Mouse (Mus musculus) layer of hippocampus, postnatal 25 days (tissue): Measurements from ENCODE around the gene Amotl2. TPM values are rescaled to one million over a fixed set of nuclear protein-coding genes. Genes with fewer than 3 reads are reported as not detected.
"Not testable (repeated sequence)": the region's sequence is repeated elsewhere in the genome, so short reads cannot be mapped to it uniquely, and the experiment has no call there.

ENCODE experiments used
- DNase-seq, 2 experiments: peaks; one replicate each; pipeline ENCODE4 v3.0.0; 2022; ENCODE audit warnings: mixed read lengths in 2 of 2, low spot score in 1 of 2; ENCODE audit errors: extremely low spot score in 1 of 2
- total RNA-seq, 2 experiments: library from RNA; stranded (reverse); gene quantifications; 2 replicates each; pipeline ENCODE4 v1.2.3; 2021

Amotl2 gene
- total RNA-seq, 2 experiments from 2014 or later: 19.1 to 24.1 TPM

DNA sequence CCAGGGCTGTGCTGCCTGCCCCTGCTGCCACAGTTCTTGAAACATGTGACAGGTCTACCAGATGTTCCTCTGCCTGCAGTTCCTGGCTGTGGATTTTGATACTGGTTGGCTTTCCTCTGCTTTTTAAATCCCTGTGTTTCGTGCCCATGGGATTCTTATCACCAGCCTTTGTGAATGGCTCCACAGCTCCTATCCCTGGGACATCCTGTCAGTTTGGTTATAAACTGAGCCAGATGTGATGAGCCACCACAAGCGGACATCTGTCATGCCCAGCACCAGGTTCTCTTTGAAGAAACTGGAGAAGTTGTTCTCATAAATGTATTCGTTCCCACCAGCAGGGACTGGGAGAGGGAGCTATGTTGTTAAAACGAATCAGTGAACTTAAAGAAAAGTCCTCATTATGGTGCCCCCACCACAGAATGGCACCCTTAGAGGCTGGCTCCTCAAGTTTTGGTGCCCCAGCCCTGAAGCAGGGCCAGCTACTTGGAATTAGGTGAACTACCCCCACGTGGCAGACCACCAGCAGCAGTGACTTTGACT, 15.9 kb downstream of the Amotl2 start:
- no peak for DNase-seq

GRCm38 (mm10) chr9:102733459-102733858, 17.0 kb downstream of the Amotl2 start:
- no peak for DNase-seq

DNA sequence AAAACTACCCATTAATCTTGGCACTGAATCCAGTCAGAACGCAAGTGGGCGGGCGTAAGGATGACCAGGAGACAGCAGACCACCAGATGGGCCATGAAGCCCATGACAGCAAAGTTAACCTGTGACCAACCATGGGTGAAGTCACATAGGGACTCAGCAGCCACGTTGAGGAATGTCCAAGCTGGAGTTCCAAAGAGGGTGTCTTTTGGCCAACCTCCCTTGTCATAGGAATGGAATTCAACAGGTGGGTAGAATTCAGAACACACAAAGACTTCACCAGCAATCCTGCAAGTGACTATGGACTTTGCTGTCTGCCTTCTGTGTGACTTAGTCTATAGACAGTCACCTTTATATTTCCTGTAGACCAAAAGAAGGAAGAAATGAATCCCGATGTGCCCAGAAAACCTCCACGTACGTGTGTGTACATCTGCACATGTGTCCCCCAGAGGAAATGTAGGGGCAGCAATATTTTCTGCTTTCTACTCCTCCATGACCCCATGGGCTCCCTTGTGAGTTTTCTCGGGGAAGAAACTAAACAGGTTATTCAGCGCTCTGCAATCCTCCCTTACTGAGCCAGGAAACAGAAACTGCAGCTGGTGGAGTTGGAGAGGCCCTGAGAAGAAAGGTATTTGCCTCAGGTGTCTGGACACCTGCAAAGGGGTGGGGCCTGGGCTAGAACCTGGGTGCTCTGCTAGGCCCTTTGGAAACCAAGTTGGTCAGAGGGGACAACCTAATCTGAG, 17.7 kb downstream of the Amotl2 start:
- no peak for DNase-seq

DNA sequence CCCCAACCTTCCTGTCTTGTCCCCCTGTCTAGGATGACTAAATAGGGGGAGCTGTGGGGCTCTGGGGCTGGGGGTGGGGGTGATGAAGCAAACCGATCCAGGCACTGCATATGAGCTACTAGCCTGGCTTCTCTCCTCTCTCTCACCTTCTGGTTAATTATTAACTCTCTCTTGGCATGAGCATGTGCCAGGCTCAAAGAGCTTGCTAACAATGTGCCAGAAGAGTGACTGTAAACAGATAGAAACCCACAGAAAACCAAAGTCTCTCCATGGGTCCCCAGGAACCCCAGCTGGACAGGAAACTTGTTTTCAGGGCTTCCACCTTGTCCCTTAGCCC, 18.2 kb downstream of the Amotl2 start:
- no peak for DNase-seq

DNA sequence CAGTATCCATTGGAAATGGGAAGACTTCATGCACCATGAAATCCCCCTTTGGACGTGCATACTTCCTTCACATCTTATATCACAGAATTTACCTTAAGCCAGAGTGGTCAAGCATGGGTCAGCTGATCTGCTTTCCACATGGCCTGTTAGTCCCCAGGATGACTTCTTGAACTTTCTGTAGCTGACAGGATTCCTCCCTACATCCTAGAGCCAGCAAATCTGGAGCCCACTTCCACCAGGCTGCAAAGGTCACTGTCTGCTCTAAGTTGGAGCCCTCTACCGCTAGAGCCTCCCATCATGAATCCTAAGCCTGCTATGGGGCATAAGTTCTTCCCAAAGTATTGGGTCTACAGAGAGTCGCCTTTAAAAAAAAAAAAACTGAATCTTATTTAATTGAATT, 18.8 kb downstream of the Amotl2 start:
- DNase-seq: no peak

- no peak for DNase-seq
Measured at GRCm38 (mm10) chr9:102735996-102736395, 19.5 kb downstream of the Amotl2 start.

- DNase-seq: no peak
Measured at GRCm38 (mm10) chr9:102737405-102737804, 20.9 kb downstream of the Amotl2 start.

- no peak for DNase-seq
Measured at GRCm38 (mm10) chr9:102746753-102747152, 30.3 kb downstream of the Amotl2 start.

- no peak for DNase-seq
Measured at GRCm38 (mm10) chr9:102747902-102748301, 31.4 kb downstream of the Amotl2 start.

DNA sequence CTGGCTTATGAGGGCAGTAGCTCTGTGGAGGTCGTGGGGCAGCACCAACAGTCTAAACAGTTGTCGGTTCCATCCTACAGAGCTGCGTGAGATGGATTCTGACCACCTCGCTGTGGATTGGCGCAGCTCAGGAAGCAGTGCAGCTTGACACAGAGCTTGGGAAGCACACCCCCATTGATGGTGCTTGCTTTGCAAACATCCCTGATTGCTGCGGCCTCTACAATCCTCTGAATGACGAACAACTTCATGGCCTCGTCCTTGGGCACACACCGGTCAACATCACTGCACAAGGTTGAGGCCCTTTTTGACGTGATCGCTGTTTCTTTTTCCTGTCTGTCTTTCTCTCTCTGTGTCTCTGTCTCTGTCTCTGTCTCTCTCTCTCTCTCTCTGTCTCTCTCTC, 32.7 kb downstream of the Amotl2 start:
- DNase-seq: no peak

DNA sequence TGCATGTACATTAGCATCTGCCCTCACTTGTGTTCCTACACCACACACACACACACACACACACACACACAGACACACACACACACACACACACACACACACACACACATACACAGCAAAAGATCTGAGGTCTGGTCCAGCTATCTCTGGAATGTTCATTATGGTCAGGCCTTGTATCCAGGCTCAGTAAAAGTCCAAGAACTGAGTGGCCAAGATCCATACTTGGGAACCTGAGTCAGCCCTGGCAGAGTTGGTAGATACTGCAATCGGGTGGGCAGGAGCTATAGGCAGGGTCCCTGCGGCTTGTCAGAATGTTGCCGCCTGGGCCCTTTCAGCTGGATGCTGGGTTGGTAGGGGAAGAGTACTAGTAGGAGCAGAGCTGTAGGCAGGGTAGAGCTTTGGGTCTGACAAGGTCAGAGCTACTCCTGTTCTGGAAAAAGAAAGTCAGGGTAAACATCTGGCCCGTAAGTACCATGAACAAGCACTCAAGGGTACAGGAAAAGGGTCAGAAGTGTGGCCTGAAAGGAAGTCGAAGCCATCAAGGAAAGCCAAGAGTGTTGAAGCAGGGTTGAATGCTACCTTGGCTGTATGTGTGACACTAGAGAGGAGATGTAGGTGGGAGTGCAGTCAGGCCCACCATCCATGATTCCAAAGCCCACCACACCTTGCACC, 35.3 kb downstream of the Amotl2 start:
- no peak for DNase-seq

GRCm38 (mm10) chr9:102753299-102753698, 36.8 kb downstream of the Amotl2 start:
- no peak for DNase-seq

GRCm38 (mm10) chr9:102755161-102755560, 38.7 kb downstream of the Amotl2 start:
- no peak for DNase-seq

DNA sequence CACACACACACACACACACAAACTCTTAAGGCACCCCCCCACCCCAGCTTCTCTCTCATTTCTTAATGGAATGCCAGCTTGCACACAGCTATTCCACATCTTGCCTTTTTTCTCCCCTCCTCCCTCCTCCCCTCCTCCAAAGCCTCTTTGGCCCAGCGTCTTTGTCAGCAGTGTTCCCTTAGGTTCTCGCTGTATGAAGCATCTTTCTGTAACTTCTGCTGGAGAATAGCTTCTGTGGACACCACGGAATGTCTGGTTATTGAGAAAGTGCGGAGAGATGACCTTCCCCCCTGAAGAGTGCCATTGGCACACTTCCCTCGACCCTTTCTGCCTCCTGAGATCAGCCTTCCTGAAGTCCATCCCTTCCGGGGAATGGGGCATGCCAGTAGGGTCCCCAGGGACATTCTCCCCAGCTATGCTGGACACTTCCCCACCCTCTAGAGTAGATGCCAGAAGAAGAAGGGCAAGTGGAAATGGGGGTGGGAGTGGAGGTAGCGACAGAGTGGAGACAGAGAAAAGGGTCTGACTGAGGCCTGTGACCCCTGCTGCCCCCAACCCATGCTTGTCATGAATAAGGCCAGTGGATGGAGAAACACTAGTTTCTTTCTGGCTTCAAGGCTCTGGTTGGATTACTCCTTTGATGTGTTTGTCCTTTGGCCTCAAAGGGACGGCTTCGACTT, 39.3 kb downstream of the Amotl2 start:
- DNase-seq: no peak

DNA sequence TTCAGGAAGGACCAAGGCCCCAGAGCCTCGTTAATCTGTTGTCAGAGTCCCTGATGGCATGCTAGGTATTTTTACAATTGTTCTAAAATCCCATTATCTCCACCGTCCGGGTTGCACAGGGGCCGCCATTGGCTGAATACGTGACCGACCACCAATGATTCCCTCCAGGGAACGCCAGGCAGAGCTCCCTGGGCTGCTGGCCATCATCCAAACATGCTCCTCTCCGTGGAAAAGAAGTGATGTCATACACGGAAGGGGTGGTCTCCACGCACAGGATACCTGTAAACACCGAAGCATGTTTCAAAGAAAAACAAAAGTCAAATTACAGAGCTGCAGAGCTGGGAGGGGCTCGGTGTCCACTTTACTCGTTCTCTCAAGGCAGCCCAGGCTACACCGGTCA, 39.9 kb downstream of the Amotl2 start:
- no peak for DNase-seq

- no peak for DNase-seq
Measured at GRCm38 (mm10) chr9:102758851-102759250, 42.4 kb downstream of the Amotl2 start.

DNA sequence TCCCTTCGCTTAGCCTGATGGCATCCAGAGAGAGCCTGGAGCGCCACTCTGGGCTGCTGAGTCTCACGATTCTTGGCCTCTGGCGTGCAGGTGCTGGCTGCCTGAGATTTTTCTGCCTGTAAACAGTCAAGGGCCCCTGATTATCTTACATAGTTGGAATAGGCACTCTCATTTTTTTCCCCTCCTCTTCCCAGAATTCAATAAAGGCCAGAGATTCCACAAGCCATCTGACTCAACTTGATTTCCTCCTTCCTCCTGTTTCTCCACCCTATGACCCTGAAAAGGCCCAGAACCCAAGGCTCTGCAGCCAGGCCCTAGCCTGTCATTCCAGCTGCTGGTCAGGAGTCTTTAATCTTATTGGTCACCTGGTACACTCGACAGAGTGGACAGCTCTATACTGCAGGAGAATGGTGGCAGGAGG, 43.1 kb downstream of the Amotl2 start:
- no peak for DNase-seq

- DNase-seq: no peak
Measured at GRCm38 (mm10) chr9:102761599-102761998, 45.1 kb downstream of the Amotl2 start.

DNA sequence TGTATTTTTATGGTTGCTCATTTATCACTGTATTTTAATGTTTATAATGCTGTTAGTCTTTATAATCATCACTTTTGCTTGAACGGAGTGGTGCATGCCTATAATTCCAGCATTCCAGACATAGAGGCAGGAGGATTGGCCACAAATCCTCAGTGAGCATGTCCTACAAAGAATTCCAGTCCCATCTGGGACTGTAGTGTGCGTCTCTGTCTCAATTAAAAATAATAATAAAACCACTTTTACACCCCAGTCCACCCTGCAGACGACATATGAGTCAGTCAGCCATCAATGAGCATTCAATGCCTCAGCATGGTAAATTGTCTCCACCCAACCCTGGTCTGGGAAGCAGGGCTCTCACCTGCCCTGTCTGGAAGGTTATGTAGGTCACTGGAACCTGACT, 46.4 kb downstream of the Amotl2 start:
- no peak for DNase-seq

- DNase-seq: no peak
Measured at GRCm38 (mm10) chr9:102763520-102763919, 47.0 kb downstream of the Amotl2 start.

DNA sequence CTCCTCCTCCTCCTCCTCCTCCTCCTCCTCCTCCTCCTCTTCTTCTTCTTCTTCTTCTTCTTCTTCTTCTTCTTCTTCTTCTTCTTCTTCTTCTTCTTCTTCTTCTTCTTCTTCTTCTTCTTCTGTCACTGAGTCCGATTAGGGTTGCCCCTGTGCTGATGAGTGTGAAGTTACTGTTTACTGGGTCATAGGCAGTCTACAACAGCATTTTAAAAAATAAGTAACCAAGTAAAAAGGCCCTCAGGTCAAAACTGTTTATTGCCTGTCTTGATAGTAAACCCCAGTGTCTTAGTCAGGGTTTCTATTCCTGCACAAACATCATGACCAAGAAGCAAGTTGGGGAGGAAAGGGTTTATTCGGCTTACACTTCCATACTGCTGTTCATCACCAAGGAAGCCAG, 48.1 kb downstream of the Amotl2 start:
- DNase-seq: not testable (repeated sequence)
